Mouse (Mus musculus) embryonic facial prominence, embryonic 11.5 days (tissue): ENCODE measurements at regions not wholly inside any gene's neighbourhood (a gene's known extent, or its start where the extent isn't known, plus 50 kb on each side); places are given as distances from the start of the nearest gene placed in this dataset.
A peak's percentile ranks its signal among the peaks of the same experiment; 100 is the strongest.

Experiments
- ATAC-seq: fragments of 200-750 bp; cut with Nextera tagmentation; replicated peaks from 2 replicates; pipeline ENCODE4 v1.8.0; 2017; ENCODE audit warnings: low read depth; ENCODE audit not compliant: insufficient number of reproducible peaks, low FRiP score, low TSS enrichment
- DNase-seq: peaks from one replicate; pipeline ENCODE4 v3.0.0-alpha.2; 2015; ENCODE audit warnings: low spot score
- H3K27ac ChIP-seq: fragments of 300-500 bp; sonication (generic); replicated peaks from 2 replicates; pipeline ENCODE4 v1.5.1; 2014; ENCODE audit warnings: mild to moderate bottlenecking, low read depth, low read length, control low read depth
- H3K27me3 ChIP-seq: fragments of 300-500 bp; sonication (generic); 2 replicates; pipeline ENCODE4 v1.6.1; 2014; ENCODE audit warnings: mild to moderate bottlenecking, low read length, moderate library complexity, mixed read lengths; ENCODE audit not compliant: control insufficient read depth, insufficient read depth
- H3K36me3 ChIP-seq: fragments of 300-500 bp; sonication (generic); replicated peaks from 2 replicates; pipeline ENCODE4 v1.6.1; 2014; ENCODE audit warnings: low read depth, mild to moderate bottlenecking, low read length, moderate library complexity, mixed read lengths; ENCODE audit not compliant: control insufficient read depth, insufficient read depth
- H3K4me1 ChIP-seq: fragments of 300-500 bp; sonication (generic); 2 replicates; pipeline ENCODE4 v1.6.1; 2014; ENCODE audit warnings: low read length, mixed read lengths; ENCODE audit not compliant: control insufficient read depth, insufficient read depth
- H3K4me2 ChIP-seq: fragments of 300-500 bp; sonication (generic); 2 replicates; pipeline ENCODE4 v1.6.1; 2014; ENCODE audit warnings: low read depth, mild to moderate bottlenecking, control low read depth, low read length, moderate library complexity
- H3K4me3 ChIP-seq: fragments of 300-500 bp; sonication (generic); 2 replicates; pipeline ENCODE4 v1.5.1; 2014; ENCODE audit warnings: low read depth, low read length, control low read depth
- H3K9ac ChIP-seq: fragments of 300-500 bp; sonication (generic); replicated peaks from 2 replicates; pipeline ENCODE4 v1.6.1; 2014; ENCODE audit warnings: mild to moderate bottlenecking, control low read depth, low read length
- H3K9me3 ChIP-seq: fragments of 300-500 bp; sonication (generic); replicated peaks from 2 replicates; pipeline ENCODE4 v1.6.1; 2016; ENCODE audit warnings: mild to moderate bottlenecking, low read length, inconsistent platforms, mixed read lengths; ENCODE audit not compliant: control insufficient read depth
- WGBS: fragments of 180-500 bp; shearing (Covaris S2); extraction: QIAGEN DNeasy Blood & Tissue Kit; methylation state at CpG from one replicate; pipeline ENCODE4 v1.1.7; 2014; 5-methylcytosine and 5-hydroxymethylcytosine counted together

GRCm38 (mm10) chr4:142625456-142625855 lies 386.3 kb upstream of the Kazn start:
- Histone ChIP-seq H3K27me3 (no peaks in the 10 kb centered on the region), H3K4me1 (peaks cover 4% of the 10 kb centered on the region; the same call in 1 of the 2 replicates), H3K36me3 (no peaks in the 10 kb centered on the region), H3K9ac (no peak overlapping the region), H3K27ac (no peak overlapping the region), H3K9me3 (no peaks in the 10 kb centered on the region), H3K4me3 (no peak overlapping the region), H3K4me2 (no peak overlapping the region)
- no peak for ATAC-seq
- WGBS = 60% methylated on average over 3 of the region's 3 CpGs
- no peak for DNase-seq

GRCm38 (mm10) chr4:142622151-142622861 lies 383.1 kb upstream of the Kazn start:
- peak; percentile 69 for ATAC-seq
- H3K9ac ChIP-seq = peak overlapping the region; percentile 26; the same call in 1 of the 2 replicates
- H3K36me3 ChIP-seq = no peaks in the 10 kb centered on the region
- 0 out of 2 replicates have a peak overlapping the region, but pooled peaks have one; percentile 8 for H3K4me2 ChIP-seq
- H3K4me3 ChIP-seq = no peak overlapping the region
- no peaks in the 10 kb centered on the region for H3K27me3 ChIP-seq
- H3K9me3 ChIP-seq = no peaks in the 10 kb centered on the region
- H3K27ac ChIP-seq = 0 out of 2 replicates have a peak overlapping the region, but pooled peaks have one; percentile 3
- peaks cover 7% of the 10 kb centered on the region; the same call in 1 of the 2 replicates for H3K4me1 ChIP-seq
- 17% methylated on average over 17 of the region's 17 CpGs for WGBS
- peak; percentile 82 for DNase-seq

- Histone ChIP-seq H3K9ac (no peak overlapping the region), H3K36me3 (no peaks in the 10 kb centered on the region), H3K27ac (no peak overlapping the region), H3K4me2 (no peak overlapping the region), H3K4me3 (no peak overlapping the region), H3K4me1 (peaks cover 7% of the 10 kb centered on the region; the same call in 1 of the 2 replicates), H3K27me3 (no peaks in the 10 kb centered on the region), H3K9me3 (no peaks in the 10 kb centered on the region)
- ATAC-seq (no peak), DNase-seq (no peak)
- 68% methylated on average over 8 of the region's 8 CpGs for WGBS
Observed at GRCm38 (mm10) chr4:142619396-142619795, 380.2 kb upstream of the Kazn start.

GRCm38 (mm10) chr4:142618770-142619169 lies 379.6 kb upstream of the Kazn start:
- no peaks in the 10 kb centered on the region for H3K36me3 ChIP-seq
- no peaks in the 10 kb centered on the region for H3K27me3 ChIP-seq
- peaks cover 7% of the 10 kb centered on the region; the same call in 1 of the 2 replicates for H3K4me1 ChIP-seq
- ATAC-seq (no peak), DNase-seq (peak; percentile 22)
- H3K27ac ChIP-seq = no peak overlapping the region
- no peaks in the 10 kb centered on the region for H3K9me3 ChIP-seq
- H3K4me2 ChIP-seq = no peak overlapping the region
- no peak overlapping the region for H3K4me3 ChIP-seq
- H3K9ac ChIP-seq = no peak overlapping the region
- 19% methylated on average over 4 of the region's 4 CpGs for WGBS

GRCm38 (mm10) chr4:142617676-142618075 lies 378.5 kb upstream of the Kazn start:
- no peak overlapping the region for H3K4me3 ChIP-seq
- ATAC-seq (no peak), DNase-seq (peak; percentile 57)
- H3K36me3 ChIP-seq = no peaks in the 10 kb centered on the region
- WGBS = 65% methylated on average over 5 of the region's 5 CpGs
- H3K27me3 ChIP-seq = no peaks in the 10 kb centered on the region
- no peak overlapping the region for H3K27ac ChIP-seq
- no peak overlapping the region for H3K9ac ChIP-seq
- peaks cover 7% of the 10 kb centered on the region; the same call in 1 of the 2 replicates for H3K4me1 ChIP-seq
- H3K4me2 ChIP-seq = no peak overlapping the region
- H3K9me3 ChIP-seq = no peaks in the 10 kb centered on the region

- H3K4me3 ChIP-seq = no peak overlapping the region
- H3K4me1 ChIP-seq = 0 out of 2 replicates have a peak, but pooled peaks cover 4% of the 10 kb centered on the region
- H3K9me3 ChIP-seq = no peaks in the 10 kb centered on the region
- DNase-seq (no peak), ATAC-seq (no peak)
- 80% methylated on average over 7 of the region's 7 CpGs for WGBS
- H3K9ac ChIP-seq = no peak overlapping the region
- no peak overlapping the region for H3K4me2 ChIP-seq
- H3K27me3 ChIP-seq = no peaks in the 10 kb centered on the region
- H3K36me3 ChIP-seq = no peaks in the 10 kb centered on the region
- no peak overlapping the region for H3K27ac ChIP-seq
Observed at GRCm38 (mm10) chr4:142616901-142617300, 377.7 kb upstream of the Kazn start.

- H3K9me3 ChIP-seq = no peaks in the 10 kb centered on the region
- H3K36me3 ChIP-seq = no peaks in the 10 kb centered on the region
- H3K9ac ChIP-seq = no peak overlapping the region
- DNase-seq = no peak
- H3K4me3 ChIP-seq = no peak overlapping the region
- WGBS = 82% methylated on average over 3 of the region's 3 CpGs
- H3K27ac ChIP-seq = no peak overlapping the region
- no peaks in the 10 kb centered on the region for H3K27me3 ChIP-seq
- H3K4me1 ChIP-seq = no peaks in the 10 kb centered on the region
- ATAC-seq = 0 out of 2 replicates have a peak, but pooled peaks have one; percentile 23
- H3K4me2 ChIP-seq = no peak overlapping the region
Observed at GRCm38 (mm10) chr4:142605098-142605497, 365.9 kb upstream of the Kazn start.

- Histone ChIP-seq H3K27me3 (no peaks in the 10 kb centered on the region), H3K4me2 (no peak overlapping the region), H3K4me3 (no peak overlapping the region), H3K36me3 (no peaks in the 10 kb centered on the region), H3K4me1 (no peaks in the 10 kb centered on the region), H3K9ac (no peak overlapping the region), H3K27ac (no peak overlapping the region), H3K9me3 (no peaks in the 10 kb centered on the region)
- DNase-seq (peak; percentile 55), ATAC-seq (no peak)
- 44% methylated on average over 4 of the region's 4 CpGs for WGBS
Observed at GRCm38 (mm10) chr4:142597214-142597613, 358.0 kb upstream of the Kazn start.
